Mouse (Mus musculus): ENCODE measurements around the gene Hadh. TPM values are rescaled to one million over a fixed set of nuclear protein-coding genes. Genes with fewer than 3 reads are reported as not detected.

Hadh gene
- 26.6 and 27.6 TPM in 2 replicates for polyA plus RNA-seq (2014; fragmentation: Nextera tagmentation; extraction: Ambion mirVana)

DNA sequence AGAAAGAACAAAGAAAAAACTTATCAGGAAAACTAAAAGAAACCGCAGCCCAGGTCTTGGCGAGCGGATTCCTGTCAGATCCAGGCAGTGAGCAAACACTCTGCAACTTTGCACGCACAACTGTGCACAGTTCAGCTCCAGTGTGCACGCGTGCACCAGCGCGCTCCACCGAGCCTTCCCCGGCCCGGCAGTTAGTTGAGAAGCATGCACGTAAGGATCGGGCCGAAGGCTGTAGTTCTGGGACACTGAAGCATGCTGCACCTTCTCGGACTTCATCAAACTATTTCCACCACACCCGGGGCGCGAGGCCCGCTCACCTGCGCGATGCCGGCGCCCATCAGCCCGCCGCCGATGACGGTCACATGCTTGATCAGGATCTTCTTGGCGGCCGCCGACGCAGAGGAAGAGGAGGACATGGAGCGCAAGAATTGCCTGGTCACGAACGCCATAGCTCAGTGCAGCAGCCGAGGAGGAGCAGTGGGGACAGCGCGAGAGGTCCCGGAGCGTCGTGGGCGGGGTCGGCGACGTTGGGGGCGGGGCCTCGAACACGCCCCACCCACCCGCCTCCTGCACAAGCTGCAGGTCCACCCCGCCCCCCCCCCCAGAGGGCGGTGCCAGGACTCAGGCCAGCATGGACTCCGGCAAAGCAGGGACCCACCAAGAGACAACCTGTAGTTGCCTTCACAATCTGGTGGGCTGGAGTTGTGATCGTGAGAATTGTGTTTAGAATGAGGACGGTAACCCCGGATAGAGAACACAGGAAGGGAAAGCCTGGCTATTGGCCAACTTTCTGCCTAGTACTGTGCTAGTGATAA is at the start of gene Hadh:
Gene Hadh, minus strand, starts transcription at position 543 of the 815 bp plus-strand sequence.
- Histone ChIP-seq H3K36me3 (replicated peaks; ENCODE audit: control insufficient read depth, insufficient read depth) (no peaks in the 10 kb centered on the region), H3K4me1 (replicated peaks; ENCODE audit: control insufficient read depth, insufficient read depth, low read length) (peaks cover 5% of the 10 kb centered on the region), H3K27ac (no peak within 1 kb of the TSS; the same call in none of the 2 replicates), H3K27me3 (ENCODE audit: control insufficient read depth, insufficient read depth, low read length) (no peaks in the 10 kb centered on the region), H3K4me3 (replicated peaks; ENCODE audit: low read length) (peak within 1 kb of the TSS; percentile 61), H3K4me2 (replicated peaks) (peak within 1 kb of the TSS; percentile 86), H3K9me3 (ENCODE audit: control insufficient read depth, low read length) (no peaks in the 10 kb centered on the region), H3K9ac (peak within 1 kb of the TSS; percentile 51)
- ATAC-seq (ENCODE audit: low FRiP score) (peak; percentile 91), DNase-seq (ENCODE audit: low spot score) (peak; percentile 77)
- WGBS, result under 1% methylated on average over 54 of the region's 54 CpGs

DNA sequence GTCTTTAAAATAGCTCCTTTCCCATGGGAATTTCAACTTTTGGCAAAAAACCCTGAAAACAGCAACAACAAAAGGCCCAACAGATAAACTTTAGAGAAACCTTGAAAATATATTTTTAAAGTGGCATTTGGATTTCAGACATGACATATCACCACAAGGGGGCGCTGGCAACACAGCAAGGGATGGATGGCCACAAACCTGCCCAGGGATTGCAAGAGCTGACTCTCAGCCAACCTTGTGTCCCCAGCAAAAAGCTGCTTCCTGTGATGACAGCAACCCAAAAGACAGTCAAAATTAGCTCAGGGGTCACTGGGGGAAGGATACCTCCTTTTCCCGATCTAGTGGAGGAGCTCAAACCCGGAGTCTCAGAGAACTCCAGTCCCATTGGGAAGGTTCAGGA is 48.3 kb upstream of the Hadh start:
- Histone ChIP-seq H3K9me3 (ENCODE audit: control insufficient read depth, low read length) (no peaks in the 10 kb centered on the region), H3K4me1 (replicated peaks; ENCODE audit: control insufficient read depth, insufficient read depth, low read length) (no peaks in the 10 kb centered on the region), H3K27ac (no peak overlapping the region), H3K36me3 (replicated peaks; ENCODE audit: control insufficient read depth, insufficient read depth) (no peaks in the 10 kb centered on the region), H3K27me3 (ENCODE audit: control insufficient read depth, insufficient read depth, low read length) (no peaks in the 10 kb centered on the region), H3K4me3 (replicated peaks; ENCODE audit: low read length) (no peak overlapping the region), H3K4me2 (replicated peaks) (no peak overlapping the region), H3K9ac (no peak overlapping the region)
- ATAC-seq (ENCODE audit: low FRiP score) (peak; percentile 31; the same call in 1 of the 2 replicates), DNase-seq (ENCODE audit: low spot score) (peak; percentile 84)
- 6% methylated on average over 3 of the region's 3 CpGs for WGBS

DNA sequence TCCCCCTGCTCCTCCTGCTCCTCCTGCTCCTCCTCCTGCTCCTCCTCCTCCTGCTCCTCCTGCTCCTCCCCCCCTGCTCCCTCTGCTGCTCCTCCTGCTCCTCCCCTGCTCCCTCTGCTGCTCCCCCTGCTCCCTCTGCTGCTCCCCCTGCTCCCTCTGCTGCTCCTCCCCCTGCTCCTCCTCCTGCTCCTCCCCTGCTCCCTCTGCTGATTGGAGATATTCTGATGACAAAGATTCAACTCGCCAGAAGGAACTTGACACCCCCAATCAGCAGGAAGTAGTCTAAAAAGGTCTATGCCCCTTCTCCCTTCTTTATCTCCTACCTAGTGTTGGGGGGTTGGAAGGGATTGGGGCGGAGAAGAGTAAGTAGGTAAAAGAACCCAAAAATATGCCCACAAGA is 46.3 kb upstream of the Hadh start:
- Histone ChIP-seq H3K27me3 (ENCODE audit: control insufficient read depth, insufficient read depth, low read length) (no peaks in the 10 kb centered on the region), H3K9ac (no peak overlapping the region), H3K4me3 (replicated peaks; ENCODE audit: low read length) (no peak overlapping the region), H3K4me1 (replicated peaks; ENCODE audit: control insufficient read depth, insufficient read depth, low read length) (no peaks in the 10 kb centered on the region), H3K9me3 (ENCODE audit: control insufficient read depth, low read length) (no peaks in the 10 kb centered on the region), H3K36me3 (replicated peaks; ENCODE audit: control insufficient read depth, insufficient read depth) (no peaks in the 10 kb centered on the region), H3K4me2 (replicated peaks) (no peak overlapping the region), H3K27ac (no peak overlapping the region)
- 57% methylated on average over 2 of the region's 2 CpGs for WGBS
- no peak for DNase-seq (ENCODE audit: low spot score)
- ATAC-seq (ENCODE audit: low FRiP score), result no peak

DNA sequence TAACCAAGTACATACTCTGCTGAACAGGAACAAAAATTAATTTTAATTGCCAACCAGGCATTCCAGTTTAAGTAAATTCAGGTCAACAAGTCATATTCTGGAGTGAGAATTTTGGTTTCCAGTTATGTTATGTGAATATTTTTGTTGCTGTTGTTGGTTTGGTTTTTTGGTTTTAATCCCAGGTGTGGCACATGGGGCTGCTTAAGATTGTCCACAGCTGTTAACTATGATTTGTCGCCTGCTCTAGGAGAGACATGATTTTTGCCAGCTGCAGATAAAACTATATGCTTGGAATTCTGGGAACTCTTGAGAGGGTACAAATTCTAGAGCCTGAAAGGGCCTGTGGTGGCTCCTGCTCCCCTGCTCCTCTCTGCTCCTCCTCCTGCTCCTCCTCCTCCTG is 45.2 kb upstream of the Hadh start:
- H3K9me3 ChIP-seq (ENCODE audit: control insufficient read depth, low read length), result no peaks in the 10 kb centered on the region

DNA sequence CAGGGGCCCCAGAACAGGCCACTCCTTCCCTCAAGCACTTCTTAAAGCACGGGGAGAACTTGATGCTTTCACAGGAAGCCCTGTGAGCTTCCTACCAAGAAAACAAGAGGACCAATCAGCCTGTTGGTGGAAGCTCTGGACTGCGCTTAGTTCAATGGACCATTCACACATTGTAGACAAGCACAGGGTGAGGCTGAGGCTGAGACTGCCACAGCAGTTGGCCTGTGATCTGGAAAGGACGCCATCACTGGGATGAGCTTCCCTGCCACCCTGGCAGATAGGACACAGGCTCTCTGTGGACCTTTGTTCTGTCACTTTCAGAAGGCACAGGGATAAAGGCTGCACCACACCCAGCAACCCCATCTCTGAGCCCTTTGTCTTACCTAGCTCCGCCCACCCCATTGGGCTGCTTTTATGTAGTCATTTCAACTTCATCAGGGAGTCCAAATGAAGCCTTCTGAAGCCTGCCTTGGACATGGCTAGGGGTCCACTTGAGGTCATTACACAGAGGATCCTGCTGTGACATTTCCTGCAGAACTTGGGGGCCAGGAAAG is 44.1 kb upstream of the Hadh start:
- no peak for ATAC-seq (ENCODE audit: low FRiP score)
- 39% methylated on average over 4 of the region's 4 CpGs for WGBS
- Histone ChIP-seq H3K27ac (no peak overlapping the region), H3K36me3 (replicated peaks; ENCODE audit: control insufficient read depth, insufficient read depth) (no peaks in the 10 kb centered on the region), H3K9me3 (ENCODE audit: control insufficient read depth, low read length) (no peaks in the 10 kb centered on the region), H3K4me2 (replicated peaks) (no peak overlapping the region), H3K4me1 (replicated peaks; ENCODE audit: control insufficient read depth, insufficient read depth, low read length) (no peaks in the 10 kb centered on the region), H3K27me3 (ENCODE audit: control insufficient read depth, insufficient read depth, low read length) (no peaks in the 10 kb centered on the region), H3K4me3 (replicated peaks; ENCODE audit: low read length) (no peak overlapping the region), H3K9ac (no peak overlapping the region)
- no peak for DNase-seq (ENCODE audit: low spot score)

More for the DNA sequence above, 45.2 kb upstream of the Hadh start:
- Histone ChIP-seq H3K9ac (no peak overlapping the region), H3K4me1 (replicated peaks; ENCODE audit: control insufficient read depth, insufficient read depth, low read length) (no peaks in the 10 kb centered on the region), H3K4me2 (replicated peaks) (no peak overlapping the region), H3K36me3 (replicated peaks; ENCODE audit: control insufficient read depth, insufficient read depth) (no peaks in the 10 kb centered on the region), H3K27ac (no peak overlapping the region), H3K4me3 (replicated peaks; ENCODE audit: low read length) (no peak overlapping the region), H3K27me3 (ENCODE audit: control insufficient read depth, insufficient read depth, low read length) (no peaks in the 10 kb centered on the region)
- WGBS, result 91% methylated on average over 1 of the region's 1 CpGs
- ATAC-seq (ENCODE audit: low FRiP score) (no peak), DNase-seq (ENCODE audit: low spot score) (no peak)

DNA sequence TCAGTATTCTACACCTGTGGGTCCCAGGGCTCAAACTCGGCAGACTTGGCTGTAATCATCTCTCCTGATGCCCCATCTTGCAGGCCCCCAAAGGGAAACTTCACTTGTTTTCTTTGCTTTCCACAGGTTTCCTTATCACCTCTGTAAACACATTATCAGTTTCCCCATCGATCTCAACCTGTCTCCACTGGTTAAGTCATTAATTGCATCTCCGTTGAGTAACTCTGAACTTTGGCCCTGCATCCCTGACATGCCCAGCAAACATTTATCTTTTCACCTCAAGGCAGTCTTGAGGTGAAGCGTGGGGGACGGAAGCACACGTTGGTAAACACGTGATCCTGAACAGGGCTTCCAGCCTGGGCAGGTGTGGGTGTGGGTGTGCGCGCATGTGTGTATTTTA is 40.4 kb upstream of the Hadh start:
- Histone ChIP-seq H3K36me3 (replicated peaks; ENCODE audit: control insufficient read depth, insufficient read depth) (no peaks in the 10 kb centered on the region), H3K27ac (no peak overlapping the region), H3K9ac (no peak overlapping the region), H3K9me3 (ENCODE audit: control insufficient read depth, low read length) (0 out of 2 replicates have a peak, but pooled peaks cover 8% of the 10 kb centered on the region), H3K4me3 (replicated peaks; ENCODE audit: low read length) (no peak overlapping the region), H3K4me1 (replicated peaks; ENCODE audit: control insufficient read depth, insufficient read depth, low read length) (no peaks in the 10 kb centered on the region), H3K4me2 (replicated peaks) (no peak overlapping the region), H3K27me3 (ENCODE audit: control insufficient read depth, insufficient read depth, low read length) (no peaks in the 10 kb centered on the region)
- WGBS, result 92% methylated on average over 9 of the region's 9 CpGs
- DNase-seq (ENCODE audit: low spot score) (no peak), ATAC-seq (ENCODE audit: low FRiP score) (no peak)

DNA sequence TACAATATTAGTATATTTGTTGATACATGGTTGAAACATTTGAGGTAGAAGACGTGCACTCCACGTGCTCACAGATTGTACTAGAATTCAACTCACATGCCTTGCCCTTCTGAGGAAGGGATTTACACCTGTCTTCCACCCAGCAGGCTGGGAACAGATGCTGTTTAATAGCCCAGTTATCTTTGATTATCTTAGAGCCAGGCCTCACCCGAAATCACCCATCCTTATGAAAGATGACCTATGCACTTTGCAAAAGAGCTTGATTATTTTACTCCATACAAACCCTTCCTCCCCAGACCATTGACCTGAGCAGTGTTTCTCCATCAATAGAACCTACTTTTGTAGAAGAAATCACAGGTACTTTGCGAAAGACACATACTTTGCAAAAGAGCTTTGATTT is 38.7 kb upstream of the Hadh start:
- no peak overlapping the region for H3K4me3 ChIP-seq (replicated peaks; ENCODE audit: low read length)
- H3K27ac ChIP-seq, result no peak overlapping the region
- DNase-seq (ENCODE audit: low spot score) (no peak), ATAC-seq (ENCODE audit: low FRiP score) (no peak)
- no peaks in the 10 kb centered on the region for H3K4me1 ChIP-seq (replicated peaks; ENCODE audit: control insufficient read depth, insufficient read depth, low read length)
- H3K9ac ChIP-seq, result no peak overlapping the region
- no peaks in the 10 kb centered on the region for H3K36me3 ChIP-seq (replicated peaks; ENCODE audit: control insufficient read depth, insufficient read depth)
- no peaks in the 10 kb centered on the region for H3K27me3 ChIP-seq (ENCODE audit: control insufficient read depth, insufficient read depth, low read length)
- 94% methylated on average over 4 of the region's 4 CpGs for WGBS
- no peak overlapping the region for H3K4me2 ChIP-seq (replicated peaks)
- 0 out of 2 replicates have a peak, but pooled peaks cover 8% of the 10 kb centered on the region for H3K9me3 ChIP-seq (ENCODE audit: control insufficient read depth, low read length)

DNA sequence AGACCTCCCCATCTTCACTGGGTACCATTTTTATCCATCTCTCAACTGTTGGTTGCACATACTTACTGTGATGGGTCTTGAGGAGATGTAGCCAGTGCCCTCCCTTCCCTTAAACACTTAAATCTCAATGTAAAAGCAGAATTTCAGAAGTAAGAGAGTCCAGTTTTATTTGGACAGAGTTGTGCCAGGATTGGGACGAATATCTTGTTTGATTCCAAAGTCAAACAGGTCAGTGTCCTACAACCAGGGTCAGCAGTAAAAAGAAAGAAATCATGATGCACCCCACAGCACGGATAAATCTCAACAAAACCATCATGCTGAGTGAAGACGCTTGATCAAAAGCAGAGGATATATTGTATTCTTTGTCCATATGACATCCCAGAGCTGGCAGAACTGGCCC is 35.9 kb upstream of the Hadh start:
- ATAC-seq (ENCODE audit: low FRiP score), result no peak
- WGBS, result 82% methylated on average over 3 of the region's 3 CpGs
- H3K4me3 ChIP-seq (replicated peaks; ENCODE audit: low read length), result no peak overlapping the region

DNA sequence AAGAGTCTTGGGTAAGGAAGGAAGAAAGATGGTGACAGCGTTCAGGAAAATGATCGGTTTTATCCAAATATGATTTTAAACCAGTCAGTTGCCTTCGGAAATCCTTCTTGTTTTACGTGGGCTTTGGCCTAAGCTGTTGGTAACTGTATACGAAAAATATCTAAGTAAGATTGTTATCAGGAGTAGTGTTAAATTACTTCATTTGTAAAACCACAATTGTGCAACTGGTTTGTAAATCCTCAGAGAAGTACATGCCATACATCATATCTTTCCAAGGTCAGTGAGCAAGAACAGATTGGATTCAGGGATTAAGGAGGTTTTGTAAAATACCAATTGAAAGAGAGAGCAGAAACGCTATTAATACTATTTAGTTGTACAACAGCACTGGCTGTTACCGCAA is 34.4 kb upstream of the Hadh start:
- WGBS, result 91% methylated on average over 7 of the region's 7 CpGs
- 0 out of 2 replicates have a peak, but pooled peaks cover 8% of the 10 kb centered on the region for H3K9me3 ChIP-seq (ENCODE audit: control insufficient read depth, low read length)
- no peaks in the 10 kb centered on the region; the same call in 1 of the 2 replicates for H3K4me1 ChIP-seq (replicated peaks; ENCODE audit: control insufficient read depth, insufficient read depth, low read length)
- no peak overlapping the region for H3K9ac ChIP-seq
- ATAC-seq (ENCODE audit: low FRiP score), result no peak
- no peaks in the 10 kb centered on the region for H3K36me3 ChIP-seq (replicated peaks; ENCODE audit: control insufficient read depth, insufficient read depth)
- no peak for DNase-seq (ENCODE audit: low spot score)
- H3K27me3 ChIP-seq (ENCODE audit: control insufficient read depth, insufficient read depth, low read length), result no peaks in the 10 kb centered on the region
- no peak overlapping the region for H3K27ac ChIP-seq
- H3K4me2 ChIP-seq (replicated peaks), result no peak overlapping the region
- no peak overlapping the region for H3K4me3 ChIP-seq (replicated peaks; ENCODE audit: low read length)

More for the DNA sequence above, 35.9 kb upstream of the Hadh start:
- H3K4me1 ChIP-seq (replicated peaks; ENCODE audit: control insufficient read depth, insufficient read depth, low read length), result no peaks in the 10 kb centered on the region; the same call in 1 of the 2 replicates
- H3K4me2 ChIP-seq (replicated peaks), result no peak overlapping the region
- H3K36me3 ChIP-seq (replicated peaks; ENCODE audit: control insufficient read depth, insufficient read depth), result no peaks in the 10 kb centered on the region
- H3K27ac ChIP-seq, result no peak overlapping the region
- 0 out of 2 replicates have a peak, but pooled peaks cover 8% of the 10 kb centered on the region for H3K9me3 ChIP-seq (ENCODE audit: control insufficient read depth, low read length)
- H3K9ac ChIP-seq, result no peak overlapping the region
- no peaks in the 10 kb centered on the region for H3K27me3 ChIP-seq (ENCODE audit: control insufficient read depth, insufficient read depth, low read length)
- no peak for DNase-seq (ENCODE audit: low spot score)

Data from hindbrain, embryonic 14.5 days (tissue).